Mouse (Mus musculus) lung, postnatal 36 days (tissue): ENCODE measurements around the gene Rspo3.

Experiments used
- DNase-seq: peaks from one replicate; pipeline ENCODE4 v3.0.0; 2022; ENCODE audit warnings: mixed read lengths

Rspo3 gene

GRCm38 (mm10) chr10:29535546-29536260 lies at the start of gene Rspo3:
Rspo3 (minus strand) TSS chr10:29535867.
- DNase-seq: no peak

GRCm38 (mm10) chr10:29581940-29582339 lies 46.3 kb upstream of the Rspo3 start:
- DNase-seq: no peak

- DNase-seq: no peak
Observed at GRCm38 (mm10) chr10:29581476-29581875, 45.8 kb upstream of the Rspo3 start.

- DNase-seq: no peak
Observed at GRCm38 (mm10) chr10:29555983-29556382, 20.3 kb upstream of the Rspo3 start.

GRCm38 (mm10) chr10:29554365-29554764 lies 18.7 kb upstream of the Rspo3 start:
- peak; percentile 65 for DNase-seq

GRCm38 (mm10) chr10:29542982-29543381 lies 7.3 kb upstream of the Rspo3 start:
- DNase-seq: no peak

- no peak for DNase-seq
Observed at GRCm38 (mm10) chr10:29539516-29539915, 3.8 kb upstream of the Rspo3 start.

GRCm38 (mm10) chr10:29538791-29539190 lies 3.1 kb upstream of the Rspo3 start:
- no peak for DNase-seq

GRCm38 (mm10) chr10:29534830-29535227 lies 838 bp downstream of the Rspo3 start:
- no peak for DNase-seq

- DNase-seq: no peak
Observed at GRCm38 (mm10) chr10:29533846-29534829, 1.5 kb downstream of the Rspo3 start.

GRCm38 (mm10) chr10:29532821-29533715 lies 2.6 kb downstream of the Rspo3 start:
- DNase-seq: peak; percentile 69

- no peak for DNase-seq
Observed at GRCm38 (mm10) chr10:29513563-29513962, 22.1 kb downstream of the Rspo3 start.

- peak; percentile 42 for DNase-seq
Observed at GRCm38 (mm10) chr10:29508167-29508566, 27.5 kb downstream of the Rspo3 start.

- no peak for DNase-seq
Observed at GRCm38 (mm10) chr10:29497205-29497822, 38.4 kb downstream of the Rspo3 start.

- DNase-seq: peak; percentile 6
Observed at GRCm38 (mm10) chr10:29493996-29494395, 41.7 kb downstream of the Rspo3 start.

GRCm38 (mm10) chr10:29480945-29481344 lies 54.7 kb downstream of the Rspo3 start:
- DNase-seq: no peak

GRCm38 (mm10) chr10:29479401-29479800 lies 56.3 kb downstream of the Rspo3 start:
- no peak for DNase-seq

GRCm38 (mm10) chr10:29470454-29470853 lies 65.2 kb downstream of the Rspo3 start:
- no peak for DNase-seq

GRCm38 (mm10) chr10:29460100-29460499 lies 75.6 kb downstream of the Rspo3 start:
- DNase-seq: no peak

GRCm38 (mm10) chr10:29459632-29460031 lies 76.0 kb downstream of the Rspo3 start:
- no peak for DNase-seq

GRCm38 (mm10) chr10:29445076-29445475 lies 90.6 kb downstream of the Rspo3 start:
- DNase-seq: no peak

- DNase-seq: no peak
Observed at GRCm38 (mm10) chr10:29441297-29441696, 94.4 kb downstream of the Rspo3 start.
